Mouse (Mus musculus): ENCODE data around the gene Inka2.
A peak's percentile ranks its signal among the peaks of the same experiment; 100 is the strongest.

Gene Inka2

DNA sequence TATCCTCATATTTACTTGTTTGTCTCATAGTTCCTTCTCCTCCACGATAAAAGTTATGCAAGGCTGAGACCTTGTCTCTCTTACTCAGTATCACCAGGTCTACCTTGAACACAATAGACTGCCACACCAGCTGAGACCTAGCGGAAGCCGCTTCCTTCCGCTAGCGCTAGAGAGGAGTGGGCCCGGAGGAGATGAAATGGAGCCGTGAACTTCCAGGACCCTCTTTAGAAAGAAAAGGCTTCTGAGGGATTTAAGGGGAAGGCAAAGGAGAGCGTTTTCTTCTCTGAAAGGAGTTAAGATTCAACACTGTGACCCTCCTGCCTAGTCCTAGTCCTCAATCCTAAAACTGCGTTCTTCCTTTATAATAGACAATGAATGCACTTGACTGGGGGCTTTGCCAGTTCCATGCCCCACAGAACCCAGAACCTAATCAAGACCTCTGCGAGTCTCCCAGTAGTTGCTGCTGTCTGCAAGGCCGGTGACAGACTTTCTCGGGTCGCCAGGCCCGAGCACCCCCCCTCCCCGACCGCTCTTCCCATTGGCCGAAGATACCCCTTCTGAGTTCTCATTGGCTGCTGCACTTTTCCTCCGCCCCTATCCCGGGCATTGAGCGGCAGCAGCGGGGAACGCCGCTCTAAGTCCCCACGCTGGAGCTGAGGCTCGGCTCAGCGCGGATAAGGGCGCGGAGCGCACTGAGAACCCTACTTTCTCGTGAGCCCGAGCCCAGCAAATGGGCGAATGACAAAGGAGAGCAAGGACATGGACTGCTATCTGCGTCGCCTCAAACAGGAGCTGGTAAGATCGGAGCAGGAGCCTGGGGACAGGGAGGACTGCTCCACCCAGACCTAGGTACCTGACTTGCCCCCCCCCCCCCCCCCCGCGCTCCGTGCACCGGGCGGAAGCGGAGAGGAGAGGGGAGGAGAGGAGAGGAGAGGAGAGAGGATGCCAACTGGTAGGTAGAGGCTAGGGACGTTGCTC lies at the start of gene Inka2:
Inka2 (plus strand) TSS at position 569 of the 978 bp plus-strand sequence.
- DNase-seq (ENCODE audit: low spot score in 2 of 2), result peak; percentile 75 to 85

DNA sequence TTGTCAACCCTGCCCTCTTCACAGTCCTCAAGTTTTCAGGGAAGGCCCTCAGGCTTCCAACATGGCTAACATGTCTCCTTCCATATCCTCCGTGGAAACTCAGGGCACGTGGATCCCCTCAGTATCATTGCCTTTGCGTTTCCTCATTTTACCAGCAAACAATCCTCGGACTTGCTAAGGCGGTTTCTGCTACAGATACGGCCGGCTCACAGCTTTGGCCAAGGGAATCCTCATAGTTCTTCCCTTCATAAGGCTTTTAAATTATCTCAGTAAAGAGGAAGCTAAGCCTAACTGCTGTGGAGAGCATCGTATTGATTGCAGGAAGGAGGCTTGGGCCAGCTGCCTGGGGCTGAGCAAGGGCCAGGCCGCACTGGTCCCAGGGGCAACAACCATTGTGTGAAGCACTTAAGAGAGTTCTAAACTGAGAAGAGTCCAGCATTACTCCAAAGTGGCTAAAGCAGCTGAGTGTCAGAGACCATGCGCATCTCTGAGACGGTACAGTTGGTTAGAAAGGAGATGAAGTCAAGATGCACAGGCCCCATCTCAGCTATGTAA lies 49.3 kb upstream of the Inka2 start:
- no peak for DNase-seq (ENCODE audit: low spot score in 2 of 2)

DNA sequence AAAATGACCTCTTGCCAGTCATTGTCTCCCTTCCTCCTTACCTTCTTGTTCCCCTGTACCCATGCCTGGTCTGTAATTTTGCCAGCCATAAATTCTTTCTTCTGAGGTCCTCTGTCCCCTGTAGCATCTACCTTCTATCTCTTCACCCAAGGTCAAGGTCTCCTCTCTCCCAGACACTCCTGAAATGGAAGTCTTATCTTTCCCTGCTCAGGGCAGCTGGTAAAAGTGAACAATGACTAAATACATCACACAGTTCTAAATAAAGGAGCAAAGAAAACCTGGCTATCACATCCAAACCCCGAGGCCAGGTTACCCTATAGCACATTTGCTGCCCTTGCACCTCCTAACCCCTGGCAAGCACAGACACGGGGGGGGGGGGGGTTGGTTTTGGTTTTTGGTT lies 43.9 kb upstream of the Inka2 start:
- DNase-seq (ENCODE audit: low spot score in 2 of 2), result no peak

DNA sequence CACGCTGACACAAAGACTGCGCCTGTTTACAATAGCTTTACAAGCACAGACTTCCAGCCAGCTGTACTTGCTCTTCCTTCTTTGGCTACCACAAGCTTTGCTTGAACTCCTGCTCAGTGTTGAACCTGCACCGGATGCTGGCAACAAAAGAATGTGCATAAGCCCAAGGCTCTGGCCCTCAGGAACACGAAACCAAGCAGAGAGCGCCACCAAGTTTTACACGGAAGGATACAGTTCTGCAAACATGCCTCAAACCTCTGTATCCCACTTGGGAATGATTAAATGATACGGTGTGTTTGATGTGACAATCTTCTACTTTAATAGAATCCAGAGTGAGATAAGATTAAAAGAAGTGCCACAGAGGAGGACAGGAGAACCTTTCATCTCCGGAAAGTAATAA lies 41.4 kb upstream of the Inka2 start:
- no peak for DNase-seq (ENCODE audit: low spot score in 2 of 2)

DNA sequence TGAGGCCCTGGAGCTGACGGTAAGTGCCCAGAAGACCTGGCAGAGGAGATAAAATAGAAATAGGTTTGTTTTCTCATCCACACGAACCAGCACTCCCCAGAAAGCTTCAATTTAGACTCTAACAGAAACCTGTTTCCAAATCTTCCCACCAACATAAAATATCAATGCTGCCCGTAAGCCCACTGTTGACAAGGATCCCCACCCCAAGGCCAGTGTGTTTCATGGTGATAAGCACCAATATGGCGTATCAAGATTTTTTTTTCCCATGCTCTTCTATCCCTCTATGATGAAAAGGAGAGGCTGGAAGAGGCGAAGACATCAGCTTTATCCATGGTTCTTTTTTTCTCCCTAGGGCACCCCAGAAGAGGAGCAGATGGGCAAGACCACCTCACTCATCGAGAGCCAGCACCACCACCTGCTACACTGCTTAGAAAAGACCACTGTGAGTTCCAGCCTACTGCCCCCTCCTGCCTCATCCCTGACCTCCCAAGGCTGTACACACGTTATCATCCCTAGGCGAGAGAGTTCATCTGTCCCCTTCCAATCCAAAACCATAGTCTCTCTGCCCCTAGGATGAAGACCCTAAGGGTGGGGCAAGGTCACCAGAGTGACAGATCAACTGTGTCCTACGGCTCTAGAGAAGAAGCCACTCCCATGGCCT lies 39.2 kb upstream of the Inka2 start:
- no peak for DNase-seq (ENCODE audit: low spot score in 2 of 2)

DNA sequence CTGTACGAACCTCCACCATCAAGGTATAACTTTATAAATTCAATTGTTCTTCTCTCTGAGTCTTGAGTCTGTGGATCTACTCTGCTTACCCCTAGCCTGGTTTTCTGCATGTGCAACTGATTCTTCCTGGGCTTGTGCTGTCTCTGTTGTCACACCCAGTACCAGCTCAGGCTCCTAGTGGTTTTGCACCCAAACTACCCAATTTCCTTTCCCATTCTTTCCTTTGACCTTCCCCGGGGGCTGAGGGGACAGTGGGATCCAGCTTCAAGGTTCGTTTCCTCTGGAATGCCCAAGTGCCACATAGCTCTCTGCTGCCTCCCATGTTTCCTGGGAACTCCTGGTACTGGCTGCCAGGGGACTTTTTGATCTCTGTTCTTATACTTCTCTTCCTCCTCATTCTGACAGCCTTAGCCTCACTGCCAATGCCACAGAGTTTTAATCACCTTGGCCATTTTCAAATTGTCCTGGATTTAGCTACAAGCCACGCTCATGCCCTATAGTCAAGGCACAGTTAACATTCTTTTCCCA lies 37.3 kb upstream of the Inka2 start:
- DNase-seq (ENCODE audit: low spot score in 2 of 2), result no peak

DNA sequence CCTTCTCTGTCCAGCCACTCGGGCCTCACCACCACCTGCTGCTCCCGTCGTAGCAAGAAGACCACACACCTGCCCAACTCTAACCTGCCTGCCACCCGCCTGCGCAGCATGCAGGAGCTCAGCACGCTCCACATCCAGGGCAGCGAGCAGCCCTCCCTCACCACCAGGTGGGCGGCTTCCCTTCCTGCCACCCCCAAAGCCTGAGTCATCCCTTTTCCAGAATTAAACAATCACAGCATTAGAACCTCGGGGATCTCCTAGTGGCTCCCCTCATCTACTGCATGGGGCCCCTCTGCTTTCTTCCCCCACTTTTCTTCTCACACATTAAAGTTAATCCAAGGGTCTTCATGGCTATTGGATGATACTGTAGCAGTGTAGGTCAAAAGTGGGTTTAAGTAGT lies 36.2 kb upstream of the Inka2 start:
- DNase-seq (ENCODE audit: low spot score in 2 of 2), result peak; percentile 32 to 37

DNA sequence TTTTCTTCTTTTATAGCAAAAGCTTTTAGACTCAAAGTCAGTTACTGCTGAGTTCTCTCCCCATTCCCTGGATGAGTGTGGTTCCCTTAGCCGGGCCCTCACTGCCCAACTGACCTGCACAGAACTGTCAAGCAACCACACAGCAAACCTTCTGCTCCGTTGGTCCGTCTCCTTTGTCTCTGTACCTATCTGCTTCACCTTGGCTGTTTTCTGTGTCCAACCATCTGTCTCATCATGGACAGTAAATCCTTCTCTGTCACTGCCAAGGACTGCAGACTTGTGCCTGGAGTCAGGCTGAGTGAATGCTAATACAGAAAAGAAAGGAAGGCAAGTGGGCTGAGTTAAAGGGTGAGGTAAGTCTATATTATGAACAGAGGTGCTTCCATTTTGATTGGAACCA lies 34.6 kb upstream of the Inka2 start:
- DNase-seq (ENCODE audit: low spot score in 2 of 2), result no peak

DNA sequence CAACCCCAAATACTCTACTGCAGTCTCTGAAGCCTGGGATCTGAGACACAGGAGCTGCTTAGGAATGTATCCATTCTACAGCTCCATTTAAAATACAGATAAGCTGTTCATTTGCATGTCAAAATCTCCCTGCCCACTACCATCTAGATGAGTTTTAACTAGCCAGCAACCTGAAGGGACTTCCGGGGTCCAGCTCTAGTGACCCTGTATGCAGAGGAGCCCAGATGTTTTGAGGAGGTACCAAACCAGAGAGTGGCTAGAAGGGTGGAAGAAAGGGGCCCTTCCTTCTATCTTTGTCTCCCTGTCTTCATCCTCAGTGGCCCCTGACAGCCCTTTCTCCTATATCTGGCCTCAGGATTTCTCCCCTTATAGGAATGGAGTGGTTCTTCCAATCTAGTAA lies 33.6 kb upstream of the Inka2 start:
- no peak for DNase-seq (ENCODE audit: low spot score in 2 of 2)

DNA sequence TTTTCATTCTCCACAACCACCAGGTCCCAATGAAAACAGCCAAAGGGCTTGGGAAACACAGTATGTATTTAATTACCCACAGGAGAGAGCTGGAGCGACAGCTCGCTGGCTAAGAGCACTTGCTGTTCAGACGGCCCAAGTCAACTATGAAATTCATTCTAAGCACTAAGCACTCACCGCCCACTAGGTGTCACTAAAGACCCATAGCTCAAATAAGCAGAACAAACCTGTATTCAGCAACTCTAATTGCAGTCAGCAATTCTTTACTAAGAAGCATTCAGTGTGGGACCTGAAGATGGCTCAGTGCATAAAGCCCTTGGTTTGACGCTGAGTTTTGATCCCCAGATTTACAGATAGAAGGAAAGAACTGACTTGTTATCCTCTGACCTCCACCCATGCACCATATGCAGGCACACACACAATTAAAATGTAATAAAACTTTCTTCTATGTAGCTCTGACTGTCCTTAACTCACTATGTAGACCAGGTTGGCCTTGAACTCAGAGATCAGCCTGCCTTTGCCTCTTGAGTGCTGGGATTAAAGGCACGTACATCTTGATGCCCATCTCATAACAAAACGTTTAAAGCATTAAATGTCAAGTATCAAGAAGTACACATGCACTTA lies 29.7 kb upstream of the Inka2 start:
- peak in 1 of 2 experiments; percentile 60 for DNase-seq (ENCODE audit: low spot score in 2 of 2)

DNA sequence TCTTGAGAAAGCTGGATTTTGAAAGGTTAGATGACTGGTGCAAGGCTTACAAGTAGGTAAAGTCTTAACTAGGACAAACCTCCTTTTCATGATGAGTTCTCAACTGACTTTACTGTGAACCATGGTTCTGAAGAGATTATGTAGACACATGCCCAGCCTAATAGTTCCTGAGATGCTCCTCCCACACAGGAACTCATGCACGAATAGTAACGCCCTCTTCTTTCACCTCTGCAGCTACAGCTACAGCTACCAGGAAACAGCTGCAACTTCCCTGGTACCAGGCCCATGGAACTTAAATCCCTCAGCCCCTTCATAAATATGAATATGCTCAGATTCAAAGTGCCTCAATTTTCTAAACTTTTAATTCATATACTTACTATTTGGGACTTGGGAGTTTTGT lies 28.5 kb upstream of the Inka2 start:
- no peak for DNase-seq (ENCODE audit: low spot score in 2 of 2)

DNA sequence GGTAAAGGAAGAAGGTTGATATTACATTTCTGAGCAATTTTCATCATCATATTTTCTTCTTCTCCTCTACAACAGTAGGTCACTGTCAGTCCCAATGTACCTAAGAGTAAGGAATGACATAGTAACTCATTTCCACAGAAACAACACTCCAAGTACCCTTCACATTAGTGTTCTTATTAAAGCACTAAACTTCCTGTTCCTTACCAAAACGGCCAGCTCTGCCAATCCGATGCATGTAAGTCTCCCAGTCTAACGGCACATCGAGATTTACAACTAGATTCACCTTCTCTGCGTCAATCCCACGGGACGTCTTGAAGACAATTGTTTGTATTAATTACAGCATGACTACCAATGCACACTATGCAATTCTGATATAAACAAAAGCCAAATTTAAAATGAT lies 24.1 kb upstream of the Inka2 start:
- no peak for DNase-seq (ENCODE audit: low spot score in 2 of 2)

DNA sequence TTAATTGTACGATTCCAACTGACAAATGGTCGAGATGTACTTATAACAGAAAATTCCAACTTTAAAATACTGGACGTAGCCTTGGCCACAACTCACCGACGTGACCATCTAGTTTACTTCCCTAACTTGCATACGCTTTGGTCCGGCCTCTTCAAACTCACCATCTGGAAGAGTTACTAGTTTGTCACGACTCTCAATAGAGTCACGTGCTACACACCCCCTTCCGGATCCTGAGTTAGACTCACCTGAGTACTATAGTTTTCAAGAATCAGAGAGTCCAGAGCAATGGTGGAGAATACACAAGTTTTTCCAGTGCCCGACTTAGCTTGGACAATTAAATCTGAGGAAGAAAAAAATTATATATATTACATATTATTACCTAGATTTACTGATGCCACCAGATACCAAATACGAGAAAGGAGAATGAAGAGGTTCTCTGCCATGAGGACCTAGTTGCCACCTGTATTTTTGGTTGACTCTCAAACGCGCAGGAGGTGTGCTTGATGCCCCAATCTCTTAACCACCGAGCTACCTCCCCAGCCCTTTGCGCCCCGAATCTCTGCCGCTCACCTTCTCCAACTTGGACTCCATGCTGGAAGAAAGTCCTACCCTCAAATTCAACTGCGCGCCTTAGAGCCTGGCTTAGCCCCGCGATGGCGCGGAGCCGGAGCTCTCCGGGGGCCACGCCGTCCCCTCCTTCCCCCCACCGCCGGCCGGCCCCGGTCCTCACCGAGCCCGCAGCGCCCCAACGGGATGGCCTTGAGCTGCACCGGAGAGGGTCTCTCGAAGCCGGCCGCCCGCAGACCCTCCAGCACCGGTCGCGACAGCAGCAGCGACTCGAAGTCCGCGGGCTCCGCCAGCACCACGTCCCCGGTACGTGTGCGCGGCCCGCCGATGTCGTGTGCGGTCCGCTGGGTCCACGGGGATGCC lies 17.7 kb upstream of the Inka2 start:
- DNase-seq (ENCODE audit: low spot score in 2 of 2), result no peak

DNA sequence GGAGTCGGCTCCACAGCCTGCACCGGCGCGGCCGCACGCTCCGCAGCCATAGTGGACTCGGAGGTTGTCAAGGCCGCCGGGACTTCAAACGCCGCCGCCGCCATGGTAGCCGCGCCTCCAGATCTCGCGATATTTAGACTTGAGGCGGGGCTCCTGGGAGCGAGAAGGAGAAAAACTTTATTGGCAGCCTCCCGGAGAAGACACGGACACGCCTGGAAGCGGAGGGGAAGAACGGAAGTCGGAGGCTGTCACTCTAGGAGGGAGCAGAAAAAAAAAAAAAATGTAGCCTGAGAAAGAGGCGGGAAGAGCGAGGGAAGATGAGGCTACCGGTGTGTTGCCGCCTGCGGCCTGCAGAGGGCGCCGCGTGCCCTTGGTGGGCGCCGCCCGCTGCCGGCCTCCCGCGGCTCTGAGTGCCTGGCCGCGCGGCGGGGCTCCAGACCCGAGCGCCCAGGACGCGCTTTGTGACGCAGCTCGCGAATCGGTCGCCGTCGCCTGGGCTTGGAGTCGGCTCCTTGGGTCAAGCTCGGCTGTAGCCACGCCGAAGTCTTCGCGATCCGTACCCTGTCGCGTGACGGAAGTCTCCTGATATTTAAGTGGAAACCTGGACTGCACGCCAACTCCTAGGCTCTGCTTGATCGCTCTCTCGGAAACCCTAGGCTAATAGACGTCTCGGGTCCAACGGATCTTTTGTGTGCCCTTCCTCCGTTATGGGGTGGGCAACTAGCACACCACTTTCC lies 16.9 kb upstream of the Inka2 start, which contains the start of gene Ddx20:
Ddx20 (minus strand) TSS at position 251 of the 737 bp plus-strand sequence.
- peak; percentile 89 to 92 for DNase-seq (ENCODE audit: low spot score in 2 of 2)

DNA sequence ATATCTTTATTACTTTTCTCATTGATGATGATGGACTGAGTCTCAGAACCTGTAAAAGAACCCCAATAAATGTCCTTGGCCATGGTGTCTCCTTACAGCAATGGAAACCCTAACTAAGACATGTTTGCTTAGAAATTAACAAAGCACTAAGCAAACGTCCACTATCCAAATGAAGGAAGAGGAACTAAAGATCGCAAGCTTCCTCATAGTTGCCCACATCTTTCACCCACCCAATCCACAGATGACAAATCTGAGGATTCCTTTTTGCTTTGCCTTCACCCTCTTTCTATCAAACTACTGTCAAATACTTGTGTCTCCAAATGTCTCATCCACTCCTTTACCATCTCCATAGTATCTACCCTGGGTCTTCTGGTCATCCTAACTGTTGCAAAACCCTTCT lies 15.9 kb upstream of the Inka2 start:
- no peak for DNase-seq (ENCODE audit: low spot score in 2 of 2)

DNA sequence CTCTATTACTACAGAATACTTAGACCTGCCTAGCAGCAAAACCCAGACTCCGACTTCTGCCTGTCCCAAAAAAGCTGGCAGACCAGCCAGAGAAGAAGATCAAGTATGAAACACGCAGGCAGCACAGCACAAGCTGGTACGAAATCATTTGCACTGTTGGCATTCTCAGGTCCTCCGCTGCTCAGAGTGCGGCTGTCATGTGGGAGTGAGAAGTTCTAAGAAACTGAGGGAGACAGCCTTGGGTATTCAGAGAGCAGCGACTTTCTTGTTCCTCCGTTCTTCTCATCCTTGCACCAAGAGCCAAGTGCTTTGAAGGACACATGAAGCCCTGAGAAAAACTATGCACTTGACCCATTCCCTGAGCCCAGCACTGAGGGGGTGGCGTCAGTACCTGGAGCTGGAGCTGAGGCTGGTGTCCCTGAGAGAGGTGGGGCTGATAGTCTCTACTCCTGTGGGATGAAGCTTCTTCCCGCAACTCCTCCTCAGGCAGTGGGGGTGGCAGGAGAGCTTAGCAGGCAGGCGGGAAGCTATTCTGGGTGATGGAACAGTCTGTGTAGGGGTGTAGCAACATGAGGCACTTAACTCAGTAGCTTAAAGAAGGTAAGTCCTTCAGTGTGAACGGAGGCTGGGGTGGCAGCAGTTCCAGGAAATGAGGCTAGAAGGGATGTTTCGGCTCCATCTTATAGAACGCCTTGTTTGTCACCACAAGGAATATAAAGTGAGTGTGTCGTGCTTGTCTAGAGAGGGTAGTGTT lies 10.9 kb upstream of the Inka2 start:
- peak; percentile 84 to 94 for DNase-seq (ENCODE audit: low spot score in 2 of 2)

DNA sequence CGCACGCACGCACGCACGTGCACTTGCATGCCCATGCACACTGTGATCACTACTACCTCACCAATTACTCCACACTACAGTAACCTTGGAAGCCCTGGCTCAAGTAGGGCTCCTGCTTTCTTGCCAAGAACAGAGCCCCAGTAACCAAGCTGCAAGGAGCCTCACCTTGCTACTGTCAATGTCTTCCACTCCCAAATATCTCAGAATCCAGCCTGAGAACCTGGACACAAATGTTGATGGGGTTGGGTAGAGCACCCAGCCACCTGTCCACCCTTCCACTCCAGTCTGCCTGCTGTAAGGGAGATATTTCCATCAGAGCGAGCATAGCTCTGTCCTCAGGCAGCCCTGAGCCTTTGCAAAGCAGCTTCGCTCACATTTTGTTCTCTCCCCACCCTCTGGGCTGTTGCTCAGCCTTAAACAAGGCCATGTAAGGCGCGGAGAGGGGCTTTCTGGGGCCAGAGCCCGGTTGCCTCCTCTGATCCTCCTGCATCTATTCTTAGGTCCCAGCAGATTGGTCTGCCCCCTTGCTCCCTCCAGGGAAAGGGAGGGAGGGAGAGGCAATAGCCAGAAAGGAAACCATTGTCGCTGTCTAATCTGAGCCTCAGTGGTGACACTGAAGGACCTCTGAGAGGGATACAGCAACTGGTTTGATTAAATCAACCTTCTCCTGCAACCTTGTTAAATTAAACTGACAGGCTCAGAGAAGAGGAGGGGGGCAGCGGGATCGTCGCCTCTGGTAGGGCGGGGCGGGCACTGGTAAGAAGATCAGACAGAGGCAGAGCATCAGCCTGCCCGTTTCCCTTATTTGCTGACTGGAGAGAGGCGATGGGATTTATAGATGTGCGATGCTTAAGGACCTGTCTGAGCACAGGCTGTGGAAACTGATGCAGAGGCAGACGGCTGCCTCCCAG lies 8.7 kb upstream of the Inka2 start:
- peak in 1 of 2 experiments; percentile 33 for DNase-seq (ENCODE audit: low spot score in 2 of 2)

All from right cerebral cortex, postnatal 36 days (tissue).